In the genomic region with DNA sequence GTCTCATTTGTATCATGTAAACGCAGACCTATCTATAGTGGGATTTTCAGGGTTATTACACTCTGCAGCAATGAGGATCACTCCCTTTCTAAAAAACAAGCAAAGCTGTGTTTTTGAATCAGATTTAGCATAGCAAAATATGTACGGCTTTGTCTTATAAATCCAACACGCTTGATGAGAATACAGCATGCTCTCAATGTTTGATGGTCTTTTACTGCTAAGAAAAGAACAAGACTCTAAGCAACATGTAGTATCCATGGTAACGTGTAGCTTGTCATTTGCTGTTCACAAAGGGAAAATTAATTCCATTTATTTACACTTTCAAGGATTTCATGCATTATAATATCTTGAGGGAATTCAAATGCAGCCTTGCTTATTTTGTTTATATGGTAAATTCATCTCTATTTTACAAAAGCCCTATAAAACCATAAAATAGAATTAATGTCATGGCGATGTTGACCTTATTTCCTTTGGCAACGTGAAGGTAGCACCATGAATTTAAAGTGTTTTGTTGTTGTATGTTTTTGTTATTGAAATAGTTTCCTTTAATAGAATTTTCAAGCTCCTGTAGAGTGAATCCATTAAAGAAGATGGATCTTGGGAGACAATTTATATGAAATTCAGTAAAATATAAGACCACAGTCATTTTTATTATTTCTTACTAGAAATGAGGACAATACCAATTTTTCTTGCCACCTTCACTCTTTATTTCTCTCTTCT, we compare ENCODE assay signal across 25 mouse cellular contexts.
DNase-seq lines count a peak whose midpoint lies in the region; ATAC-seq lines count a peak whose summit lies in the region.
"Had no signal": no experiment of that assay in that cellular context is flagged by ENCODE, and none has a peak within 500 bp of the region (broad histone marks: within the 10 kb centered on the region; RNA-seq: fewer than 3 reads in every experiment).

No protein-coding gene starts in this region.

- no peaks in the 10 kb centered on the region for H3K36me3 ChIP-seq in hindbrain, embryonic 14.5 days (replicated peaks; ENCODE audit: control insufficient read depth, insufficient read depth)
- no peaks in the 10 kb centered on the region for H3K36me3 ChIP-seq in hindbrain, embryonic 10.5 days
- H3K36me3 ChIP-seq in neural tube, embryonic 15.5 days = no peaks in the 10 kb centered on the region
- H3K36me3 ChIP-seq in hindbrain, embryonic 16.5 days (ENCODE audit: control insufficient read depth, insufficient read depth, low read length) = no peaks in the 10 kb centered on the region
- no peaks in the 10 kb centered on the region for H3K36me3 ChIP-seq in liver, embryonic 12.5 days
- H3K36me3 ChIP-seq: embryonic facial prominence, embryonic 15.5 days; heart, embryonic 12.5 days; kidney, embryonic 15.5 days; limb, embryonic 15.5 days; liver, embryonic 15.5 days; lung, embryonic 15.5 days; midbrain, embryonic 12.5 days had no signal

- H3K4me3 ChIP-seq in hindbrain, embryonic 14.5 days (replicated peaks; ENCODE audit: low read length) = no peak overlapping the region
- H3K4me3 ChIP-seq in hindbrain, embryonic 10.5 days = no peak overlapping the region
- H3K4me3 ChIP-seq in neural tube, embryonic 15.5 days (replicated peaks) = no peak overlapping the region
- H3K4me3 ChIP-seq in hindbrain, embryonic 16.5 days (ENCODE audit: low read length) = no peak overlapping the region
- H3K4me3 ChIP-seq in liver, embryonic 12.5 days = no peak overlapping the region
- H3K4me3 ChIP-seq: embryonic facial prominence, embryonic 15.5 days; heart, embryonic 12.5 days; kidney, embryonic 15.5 days; limb, embryonic 15.5 days; liver, embryonic 15.5 days; lung, embryonic 15.5 days; midbrain, embryonic 12.5 days had no signal

- 58% methylated on average over 6 of the region's 6 CpGs for WGBS in hindbrain, embryonic 14.5 days
- 85% methylated on average over 6 of the region's 6 CpGs for WGBS in hindbrain, embryonic 10.5 days
- 65% methylated on average over 6 of the region's 6 CpGs for WGBS in neural tube, embryonic 15.5 days
- 52% methylated on average over 6 of the region's 6 CpGs for WGBS in hindbrain, embryonic 16.5 days
- WGBS in liver, embryonic 12.5 days (ENCODE audit: insufficient replicate concordance) = 68% methylated on average over 6 of the region's 6 CpGs

- no peak overlapping the region for H3K9ac ChIP-seq in hindbrain, embryonic 14.5 days
- no peak overlapping the region for H3K9ac ChIP-seq in neural tube, embryonic 15.5 days (replicated peaks)
- H3K9ac ChIP-seq in hindbrain, embryonic 16.5 days (ENCODE audit: low read depth, low read length) = no peak overlapping the region
- no peak overlapping the region for H3K9ac ChIP-seq in liver, embryonic 12.5 days
- H3K9ac ChIP-seq: embryonic facial prominence, embryonic 15.5 days; heart, embryonic 12.5 days; kidney, embryonic 15.5 days; limb, embryonic 15.5 days; liver, embryonic 15.5 days; lung, embryonic 15.5 days; midbrain, embryonic 12.5 days had no signal

- peaks cover 10% of the 10 kb centered on the region; the same call in 1 of the 2 replicates for H3K4me1 ChIP-seq in hindbrain, embryonic 14.5 days (replicated peaks; ENCODE audit: control insufficient read depth, insufficient read depth, low read length)
- no peaks in the 10 kb centered on the region for H3K4me1 ChIP-seq in hindbrain, embryonic 10.5 days (replicated peaks)
- H3K4me1 ChIP-seq in neural tube, embryonic 15.5 days = no peaks in the 10 kb centered on the region
- no peaks in the 10 kb centered on the region for H3K4me1 ChIP-seq in hindbrain, embryonic 16.5 days (ENCODE audit: control insufficient read depth, insufficient read depth, low read depth, low read length)
- no peaks in the 10 kb centered on the region for H3K4me1 ChIP-seq in liver, embryonic 12.5 days
- H3K4me1 ChIP-seq: embryonic facial prominence, embryonic 15.5 days; heart, embryonic 12.5 days; kidney, embryonic 15.5 days; limb, embryonic 15.5 days; liver, embryonic 15.5 days; lung, embryonic 15.5 days; midbrain, embryonic 12.5 days had no signal

- peak overlapping the region; percentile 49 for H3K27ac ChIP-seq in hindbrain, embryonic 14.5 days
- H3K27ac ChIP-seq in hindbrain, embryonic 10.5 days = no peak overlapping the region
- no peak overlapping the region for H3K27ac ChIP-seq in neural tube, embryonic 15.5 days (replicated peaks)
- no peak overlapping the region for H3K27ac ChIP-seq in hindbrain, embryonic 16.5 days (ENCODE audit: low read depth, low read length)
- H3K27ac ChIP-seq in liver, embryonic 12.5 days = no peak overlapping the region
- H3K27ac ChIP-seq: embryonic facial prominence, embryonic 15.5 days; kidney, embryonic 15.5 days; limb, embryonic 15.5 days; liver, embryonic 15.5 days; lung, embryonic 15.5 days; macrophage; midbrain, embryonic 12.5 days; stomach, postnatal 0 days had no signal

- no peak overlapping the region for H3K4me2 ChIP-seq in hindbrain, embryonic 14.5 days (replicated peaks)
- H3K4me2 ChIP-seq in neural tube, embryonic 15.5 days = no peak overlapping the region
- no peak overlapping the region for H3K4me2 ChIP-seq in hindbrain, embryonic 16.5 days (ENCODE audit: low read length)
- no peak overlapping the region for H3K4me2 ChIP-seq in liver, embryonic 12.5 days
- H3K4me2 ChIP-seq: embryonic facial prominence, embryonic 15.5 days; heart, embryonic 12.5 days; kidney, embryonic 15.5 days; limb, embryonic 15.5 days; liver, embryonic 15.5 days; lung, embryonic 15.5 days; midbrain, embryonic 12.5 days had no signal

- ATAC-seq in hindbrain, embryonic 14.5 days (ENCODE audit: low FRiP score) = peak; percentile 75
- peak; percentile 59; the same call in 1 of the 2 replicates for ATAC-seq in neural tube, embryonic 15.5 days (ENCODE audit: low FRiP score)
- peak; percentile 75 for ATAC-seq in hindbrain, embryonic 16.5 days
- ATAC-seq in megakaryocyte-erythroid progenitor cell, adult 5-6 weeks (replicated peaks; ENCODE audit: low FRiP score, low TSS enrichment, poor library complexity, severe bottlenecking) = no peak
- ATAC-seq in liver, embryonic 12.5 days = no peak
- ATAC-seq: activated CD4-positive, CD25-positive, alpha-beta regulatory T cell, adult 4 months; intestine, postnatal 0 days had no signal

- H3K9me3 ChIP-seq in hindbrain, embryonic 14.5 days (ENCODE audit: control insufficient read depth, low read length) = no peaks in the 10 kb centered on the region
- no peaks in the 10 kb centered on the region for H3K9me3 ChIP-seq in hindbrain, embryonic 10.5 days
- no peaks in the 10 kb centered on the region for H3K9me3 ChIP-seq in neural tube, embryonic 15.5 days (replicated peaks)
- no peaks in the 10 kb centered on the region for H3K9me3 ChIP-seq in hindbrain, embryonic 16.5 days (ENCODE audit: control insufficient read depth, low read length)
- no peaks in the 10 kb centered on the region for H3K9me3 ChIP-seq in liver, embryonic 12.5 days (replicated peaks)
- H3K9me3 ChIP-seq: embryonic facial prominence, embryonic 15.5 days; heart, embryonic 12.5 days; kidney, embryonic 15.5 days; limb, embryonic 15.5 days; liver, embryonic 15.5 days; lung, embryonic 15.5 days; midbrain, embryonic 12.5 days had no signal

- peak; percentile 27 for DNase-seq in hindbrain, embryonic 14.5 days (ENCODE audit: low spot score)
- DNase-seq in hindbrain, embryonic 10.5 days (ENCODE audit: low spot score) = no peak
- DNase-seq in neural tube, embryonic 10.5 days (ENCODE audit: extremely low spot score, low spot score) = no peak
- DNase-seq: adrenal gland, adult 8-10 months; cerebellum, adult 8-10 months; gastrocnemius, postnatal 25 days; heart, adult 18-20 months; heart, postnatal 10 days; kidney, postnatal 36 days; left cerebral cortex, postnatal 4 days had no signal

- no peaks in the 10 kb centered on the region for H3K27me3 ChIP-seq in hindbrain, embryonic 14.5 days (ENCODE audit: control insufficient read depth, insufficient read depth, low read length)
- H3K27me3 ChIP-seq in hindbrain, embryonic 10.5 days (ENCODE audit: insufficient read depth, poor library complexity, severe bottlenecking) = no peaks in the 10 kb centered on the region
- no peaks in the 10 kb centered on the region for H3K27me3 ChIP-seq in neural tube, embryonic 15.5 days (replicated peaks)
- no peaks in the 10 kb centered on the region for H3K27me3 ChIP-seq in hindbrain, embryonic 16.5 days (replicated peaks; ENCODE audit: control insufficient read depth, insufficient read depth, low read length)
- no peaks in the 10 kb centered on the region for H3K27me3 ChIP-seq in liver, embryonic 12.5 days (replicated peaks)
- H3K27me3 ChIP-seq: embryonic facial prominence, embryonic 15.5 days; heart, embryonic 12.5 days; kidney, embryonic 15.5 days; limb, embryonic 15.5 days; liver, embryonic 15.5 days; lung, embryonic 15.5 days; midbrain, embryonic 12.5 days had no signal

Comparison
In these comparisons a context has a peak if more than half of its experiments do, and no peak if none do; other contexts are left out.
1. ATAC-seq: peak in hindbrain, embryonic 14.5 days (single experiment), neural tube, embryonic 15.5 days (single experiment) and hindbrain, embryonic 16.5 days (single experiment); none in megakaryocyte-erythroid progenitor cell, adult 5-6 weeks (single experiment) and liver, embryonic 12.5 days (single experiment).